ENCODE assay signal across 9 mouse cellular contexts in genomic region chr5:125244825-125245533, GRCm38 (mm10).
A peak's percentile ranks its signal among the peaks of the same experiment; 100 is the strongest.
DNase-seq lines count a peak whose midpoint lies in the region; ATAC-seq and TF ChIP-seq lines count a peak whose summit lies in the region.
"Had no signal": no experiment of that assay in that cellular context is flagged by ENCODE, and none has a peak within 500 bp of the region (broad histone marks: within the 10 kb centered on the region; RNA-seq: fewer than 3 reads in every experiment).

No protein-coding gene starts in this region.

- no peaks in the 10 kb centered on the region for H3K36me3 ChIP-seq in testis, adult 2 months (ENCODE audit: control insufficient read depth, insufficient read depth, low read length)
- no peaks in the 10 kb centered on the region for H3K36me3 ChIP-seq in limb, embryonic 13.5 days
- H3K36me3 ChIP-seq in stomach, postnatal 0 days (ENCODE audit: control insufficient read depth, insufficient read depth, low read length): no peaks in the 10 kb centered on the region

- peak; percentile 56 for DNase-seq in gastrocnemius, adult 2 months
- no peak for DNase-seq in gastrocnemius, postnatal 36 days
- DNase-seq in testis, postnatal 10 days (ENCODE audit: low spot score): no peak
- no peak for DNase-seq in stomach, postnatal 0 days (ENCODE audit: low spot score)
- DNase-seq in left cerebral cortex, adult 18-20 months (ENCODE audit: low spot score in 2 of 2): no peak

- no peak; the same call in 1 of the 2 replicates for TF ChIP-seq POLR2A in testis, adult 2 months (IDR thresholded peaks at IDR 0.05; ENCODE audit: control insufficient read depth, low read depth, low read length)

- peak; percentile 43 for ATAC-seq in limb, embryonic 13.5 days (ENCODE audit: low FRiP score, low read depth)
- peak; percentile 21; the same call in 1 of the 2 replicates for ATAC-seq in stomach, postnatal 0 days (ENCODE audit: low FRiP score, low TSS enrichment)
- ATAC-seq in frontal cortex, adult (ENCODE audit: low TSS enrichment): no peak

- no peaks in the 10 kb centered on the region for H3K9me3 ChIP-seq in limb, embryonic 13.5 days
- no peaks in the 10 kb centered on the region for H3K9me3 ChIP-seq in stomach, postnatal 0 days (ENCODE audit: control insufficient read depth, low read length)

- peaks cover 4% of the 10 kb centered on the region for H3K4me1 ChIP-seq in testis, adult 2 months (ENCODE audit: control insufficient read depth, insufficient read depth, low read length)
- peaks cover 31% of the 10 kb centered on the region for H3K4me1 ChIP-seq in limb, embryonic 13.5 days
- H3K4me1 ChIP-seq in stomach, postnatal 0 days (replicated peaks; ENCODE audit: control insufficient read depth, insufficient read depth): no peaks in the 10 kb centered on the region; the same call in 1 of the 2 replicates

- peak overlapping the region; percentile 71 for H3K4me2 ChIP-seq in limb, embryonic 13.5 days (replicated peaks)
- H3K4me2 ChIP-seq in stomach, postnatal 0 days (replicated peaks; ENCODE audit: low read depth): peak overlapping the region; percentile 52

- H3K27me3 ChIP-seq in testis, adult 2 months (ENCODE audit: control insufficient read depth, insufficient read depth, low read length): no peaks in the 10 kb centered on the region
- H3K27me3 ChIP-seq in limb, embryonic 13.5 days: no peaks in the 10 kb centered on the region
- no peaks in the 10 kb centered on the region for H3K27me3 ChIP-seq in stomach, postnatal 0 days (ENCODE audit: control insufficient read depth, insufficient read depth, low read length)

- peak overlapping the region; percentile 48 for H3K4me3 ChIP-seq in gastrocnemius, adult 2 months
- peak overlapping the region; percentile 84 for H3K4me3 ChIP-seq in testis, adult 2 months (ENCODE audit: control insufficient read depth, low read depth, low read length)
- H3K4me3 ChIP-seq in limb, embryonic 13.5 days: peak overlapping the region; percentile 42
- 0 out of 2 replicates have a peak overlapping the region, but pooled peaks have one; percentile 4 for H3K4me3 ChIP-seq in stomach, postnatal 0 days (ENCODE audit: low read depth, low read length)
- H3K4me3 ChIP-seq: erythroblast, embryonic 14.5 days had no signal

- H3K27ac ChIP-seq in gastrocnemius, adult 2 months: peak overlapping the region; percentile 65
- no peak overlapping the region for H3K27ac ChIP-seq in testis, adult 2 months (ENCODE audit: control insufficient read depth, insufficient read depth, low read depth, low read length)
- H3K27ac ChIP-seq in limb, embryonic 13.5 days: peak overlapping the region; percentile 61; the same call in 1 of the 2 replicates
- H3K27ac ChIP-seq in stomach, postnatal 0 days (replicated peaks): 0 out of 2 replicates have a peak overlapping the region, but pooled peaks have one; percentile 18

- 11% methylated on average over 13 of the region's 13 CpGs for WGBS in limb, embryonic 13.5 days
- WGBS in stomach, postnatal 0 days: 32% methylated on average over 11 of the region's 13 CpGs

- peak overlapping the region; percentile 19; the same call in 1 of the 2 replicates for H3K9ac ChIP-seq in limb, embryonic 13.5 days
- peak overlapping the region; percentile 31; the same call in 1 of the 2 replicates for H3K9ac ChIP-seq in stomach, postnatal 0 days (ENCODE audit: low read length)

- TF ChIP-seq EP300 in stomach, postnatal 0 days (optimal IDR thresholded peaks at IDR 0.05): no peak

- TF ChIP-seq CTCF in gastrocnemius, adult 2 months (IDR thresholded peaks at IDR 0.05): no peak
- TF ChIP-seq CTCF in testis, adult 2 months (IDR thresholded peaks at IDR 0.05; ENCODE audit: control insufficient read depth, insufficient read depth, insufficient replicate concordance, low read depth, low read length): no peak
- TF ChIP-seq CTCF in stomach, postnatal 0 days (IDR thresholded peaks at IDR 0.05; ENCODE audit: low read depth): no peak

- intact Hi-C loops in gastrocnemius, adult 2 months (cut with DNase I): no loop called here
- intact Hi-C loops in gastrocnemius, postnatal 36 days (cut with DNase I): loop anchor here (5.0 kb wide), 1 partner anchor 128 kb away; no protein-coding TSS in a partner anchor

Comparison
In these comparisons a context has a peak if more than half of its experiments do, and no peak if none do; other contexts are left out.
1. H3K4me3 ChIP-seq: peak in every context shown above with its lines; median percentile 84 in testis, adult 2 months; 48 in gastrocnemius, adult 2 months; 42 in limb, embryonic 13.5 days; 4 in stomach, postnatal 0 days.